Mouse (Mus musculus) erythroblast, adult 5-6 weeks (primary cell): ENCODE data around the gene Actr5. TPM values are rescaled to one million over a fixed set of nuclear protein-coding genes. Genes with fewer than 3 reads are reported as not detected.

Experiments
- ATAC-seq: replicated peaks from 2 replicates; pipeline ENCODE4 v1.8.0; 2016; ENCODE audit warnings: moderate number of reproducible peaks, mild to moderate bottlenecking, moderate TSS enrichment, inconsistent platforms; ENCODE audit not compliant: poor library complexity, low FRiP score, severe bottlenecking
- total RNA-seq, 2 experiments: library from RNA; stranded (forward) in 1 of 2; stranded (reverse) in 1 of 2; fragments of 150-400 nt in 1 of 2; fragments of 200-764, 138-1000 nt in 1 of 2; gene quantifications; 2 replicates each; pipeline versions ENCODE4 v1.2.3 to v1.2.4; 2015 to 2017; ENCODE audit warnings: low replicate concordance in 2 of 2

The Actr5 gene
- total RNA-seq, 2 experiments from 2014 or later, result 4.0 to 6.5 TPM

DNA sequence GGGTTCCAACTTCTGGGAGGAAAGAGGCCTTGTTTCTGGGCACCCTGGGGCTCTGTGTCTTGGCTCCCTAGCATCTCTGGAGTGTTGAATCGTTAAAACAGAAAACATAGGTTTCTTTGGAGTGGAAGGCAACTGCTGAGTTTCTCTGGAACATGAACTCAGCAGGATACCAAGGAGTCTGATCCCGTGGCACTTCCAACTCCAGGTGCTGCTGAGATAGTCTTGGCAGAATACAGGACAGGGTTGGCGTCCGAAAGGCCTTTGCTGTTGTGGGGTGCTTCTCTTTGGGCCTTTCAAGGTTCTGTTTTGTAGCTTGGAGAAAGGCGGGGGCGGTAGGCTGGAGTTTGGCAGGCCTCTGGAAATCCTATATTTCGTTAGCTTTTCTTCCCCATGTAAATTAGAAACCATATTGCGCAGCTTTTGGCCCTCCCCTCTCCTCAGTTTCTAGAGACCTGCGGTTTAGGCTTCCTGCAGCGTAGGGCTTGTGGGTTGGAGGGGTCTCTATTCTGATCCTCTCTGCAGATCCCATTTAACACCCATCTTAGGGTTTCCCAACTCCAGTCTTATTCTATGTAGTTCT lies 11.9 kb upstream of the Actr5 start:
- ATAC-seq, result no peak

- ATAC-seq, result peak; percentile 69
These were observed 10.9 kb upstream of the Actr5 start for GRCm38 (mm10) chr2:158613541-158614417.

DNA sequence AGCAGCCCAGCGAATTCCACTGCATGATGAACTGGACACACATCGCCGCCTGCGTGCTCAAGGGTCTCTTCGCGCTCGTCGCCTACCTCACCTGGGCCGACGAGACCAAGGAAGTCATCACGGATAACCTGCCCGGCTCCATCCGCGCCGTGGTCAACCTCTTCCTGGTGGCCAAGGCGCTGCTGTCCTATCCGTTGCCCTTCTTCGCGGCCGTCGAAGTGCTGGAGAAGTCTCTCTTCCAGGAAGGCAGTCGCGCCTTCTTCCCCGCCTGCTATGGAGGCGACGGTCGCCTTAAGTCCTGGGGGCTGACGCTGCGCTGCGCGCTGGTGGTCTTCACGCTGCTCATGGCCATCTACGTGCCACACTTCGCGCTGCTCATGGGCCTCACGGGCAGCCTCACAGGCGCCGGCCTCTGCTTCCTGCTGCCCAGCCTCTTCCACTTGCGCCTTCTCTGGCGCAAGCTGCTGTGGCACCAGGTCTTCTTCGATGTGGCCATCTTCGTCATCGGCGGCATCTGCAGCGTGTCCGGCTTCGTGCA lies 10.2 kb upstream of the Actr5 start:
- ATAC-seq, result no peak

DNA sequence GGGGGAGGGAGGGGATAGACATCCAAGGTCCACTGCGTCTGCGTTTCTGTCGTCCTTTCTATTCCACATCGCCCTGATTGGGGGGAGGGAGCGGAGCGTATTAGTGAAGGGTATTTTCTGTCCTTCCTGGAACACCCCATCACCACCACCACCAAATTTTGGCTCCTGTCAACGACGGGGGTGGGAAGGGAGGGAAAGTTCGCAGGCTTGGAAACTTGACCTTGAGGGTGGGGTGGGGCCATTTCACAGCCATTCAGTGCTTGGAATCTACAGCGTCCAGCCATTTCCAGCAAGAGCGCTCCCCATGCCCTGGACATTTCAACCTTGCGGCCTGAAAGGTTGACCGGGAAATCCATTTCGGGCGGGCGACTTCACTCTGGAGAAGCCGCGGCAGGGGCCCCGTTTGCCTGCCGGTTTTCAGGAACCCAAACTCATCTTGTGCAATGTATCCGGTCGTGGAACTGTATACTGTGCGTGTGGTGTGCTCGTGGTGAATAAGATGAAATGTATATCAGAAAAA lies 9.5 kb upstream of the Actr5 start:
- ATAC-seq, result no peak

DNA sequence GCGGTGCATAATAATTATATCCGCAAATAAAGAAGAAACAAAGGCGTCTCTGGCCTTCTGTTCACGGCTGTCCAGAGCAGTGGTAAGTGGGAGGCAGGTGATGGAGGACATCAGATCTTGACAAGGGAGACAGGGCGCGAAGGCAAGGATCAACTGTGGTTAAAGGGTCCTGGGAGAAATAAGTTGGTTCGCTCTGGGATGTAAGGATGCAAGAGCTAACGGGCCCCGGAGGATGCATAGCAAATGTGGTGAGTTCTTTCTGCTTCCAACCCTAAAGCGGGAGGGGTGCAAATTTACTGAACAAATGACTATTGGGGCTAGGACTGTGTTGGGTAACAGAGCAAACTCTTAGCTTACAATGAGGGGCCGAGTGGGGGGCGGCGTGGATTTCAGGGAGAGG lies 9.0 kb upstream of the Actr5 start:
- no peak for ATAC-seq

GRCm38 (mm10) chr2:158616296-158616695 lies 8.4 kb upstream of the Actr5 start:
- ATAC-seq, result no peak

DNA sequence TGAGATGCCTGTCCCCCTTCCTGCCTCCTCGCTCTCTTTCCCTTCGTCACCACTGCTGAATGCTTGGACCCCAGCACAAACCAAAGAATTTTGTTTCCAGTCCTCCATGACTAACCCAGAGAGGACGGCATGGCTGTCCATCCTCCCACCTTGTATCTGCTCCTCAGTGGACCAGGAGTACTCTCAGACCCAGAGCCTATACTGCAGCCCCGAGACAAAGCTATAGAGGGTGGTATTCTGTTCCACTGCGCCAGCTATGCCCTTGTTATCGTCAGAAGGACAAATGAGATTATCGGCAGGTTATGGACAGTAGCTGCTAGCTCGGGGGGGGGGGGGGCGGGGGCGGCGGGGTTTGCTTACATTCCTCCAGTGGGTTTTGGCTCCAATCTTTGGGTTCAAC lies 7.9 kb upstream of the Actr5 start:
- no peak for ATAC-seq

DNA sequence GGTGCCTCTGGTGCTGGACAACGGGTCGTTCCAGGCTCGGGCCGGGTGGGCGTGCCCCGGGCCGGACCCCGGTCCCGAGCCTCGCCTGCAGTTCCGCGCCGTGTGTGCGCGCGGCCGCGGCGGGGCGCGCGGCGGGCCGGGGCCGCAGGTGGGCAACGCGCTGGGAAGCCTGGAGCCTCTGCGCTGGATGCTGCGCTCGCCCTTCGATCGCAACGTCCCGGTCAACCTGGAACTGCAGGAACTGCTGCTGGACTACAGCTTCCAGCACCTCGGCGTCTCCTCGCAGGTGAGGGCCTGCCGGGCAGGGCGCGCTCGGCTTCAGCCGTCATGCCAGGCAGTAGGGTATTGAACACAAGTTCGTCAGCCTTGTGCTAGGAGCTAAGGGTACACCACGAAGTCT lies 543 bp downstream of the Actr5 start:
- no peak for ATAC-seq

- no peak for ATAC-seq
These were observed 1.0 kb downstream of the Actr5 start for GRCm38 (mm10) chr2:158625697-158626096.

DNA sequence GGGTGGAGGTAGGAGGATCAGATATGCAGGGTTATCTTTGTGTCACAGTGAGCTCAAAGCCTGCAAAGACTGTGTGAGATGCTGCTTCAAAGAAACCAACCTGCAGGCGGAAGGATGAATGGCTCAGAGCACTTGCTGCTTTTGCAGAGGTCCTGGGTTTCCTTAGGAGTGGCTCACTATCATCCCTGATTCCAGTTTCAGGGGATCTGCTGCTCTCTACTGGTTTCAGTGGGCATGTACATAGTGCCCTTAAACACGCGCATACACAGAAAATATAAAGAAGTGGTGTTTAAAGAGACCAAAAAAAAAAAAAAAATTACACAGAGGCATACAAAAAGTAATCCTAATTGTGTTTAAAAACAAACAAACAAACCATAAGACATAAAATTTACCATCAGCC lies 4.2 kb downstream of the Actr5 start:
- no peak for ATAC-seq

DNA sequence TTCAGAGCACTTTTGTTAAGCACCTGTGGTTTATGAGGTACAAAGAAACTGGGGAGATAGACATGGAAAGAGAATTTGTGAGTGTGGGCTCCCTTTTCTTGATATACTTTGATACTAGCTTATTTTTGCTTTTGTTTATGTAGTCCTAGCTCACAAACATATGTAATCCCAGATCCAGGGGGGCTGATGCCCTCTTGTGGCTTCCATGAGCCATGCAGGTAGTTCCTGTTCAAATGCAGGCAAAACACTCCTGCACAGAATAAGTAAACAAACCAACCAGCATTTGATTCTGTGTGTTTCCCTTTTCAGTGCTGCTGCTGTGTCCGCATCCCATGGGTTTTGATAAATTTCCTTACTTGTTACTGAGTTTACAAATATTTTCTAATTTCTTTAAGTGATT lies 4.7 kb downstream of the Actr5 start:
- ATAC-seq, result no peak

- no peak for ATAC-seq
These were observed 7.2 kb downstream of the Actr5 start for GRCm38 (mm10) chr2:158631873-158632272.

DNA sequence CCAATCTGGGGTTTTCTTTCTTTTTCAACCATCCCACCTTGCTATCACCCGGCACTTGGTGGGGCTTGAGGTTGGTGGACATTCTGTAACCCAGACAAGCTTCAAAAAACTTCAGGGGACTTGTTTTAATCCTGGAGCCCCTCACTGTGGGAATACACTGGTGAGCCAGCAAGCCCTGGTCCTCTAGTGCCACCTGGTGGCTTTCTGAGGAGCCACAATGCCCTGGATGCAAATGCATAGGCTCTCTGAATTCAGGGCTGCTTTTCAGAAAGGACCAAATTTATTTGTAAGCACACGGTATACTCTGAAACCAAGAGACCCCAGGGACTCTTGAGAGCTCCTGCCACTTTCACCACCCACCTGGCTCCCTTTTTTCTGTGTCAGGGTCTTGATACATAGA lies 17.2 kb downstream of the Actr5 start:
- peak; percentile 78 for ATAC-seq

GRCm38 (mm10) chr2:158642587-158642986 lies 17.9 kb downstream of the Actr5 start:
- ATAC-seq, result no peak

- no peak for ATAC-seq
These were observed 19.1 kb downstream of the Actr5 start for GRCm38 (mm10) chr2:158643791-158644190.

- ATAC-seq, result no peak
These were observed 26.6 kb downstream of the Actr5 start for GRCm38 (mm10) chr2:158651159-158651908.

- ATAC-seq, result peak; percentile 73
These were observed 28.3 kb downstream of the Actr5 start for GRCm38 (mm10) chr2:158652985-158653384.

DNA sequence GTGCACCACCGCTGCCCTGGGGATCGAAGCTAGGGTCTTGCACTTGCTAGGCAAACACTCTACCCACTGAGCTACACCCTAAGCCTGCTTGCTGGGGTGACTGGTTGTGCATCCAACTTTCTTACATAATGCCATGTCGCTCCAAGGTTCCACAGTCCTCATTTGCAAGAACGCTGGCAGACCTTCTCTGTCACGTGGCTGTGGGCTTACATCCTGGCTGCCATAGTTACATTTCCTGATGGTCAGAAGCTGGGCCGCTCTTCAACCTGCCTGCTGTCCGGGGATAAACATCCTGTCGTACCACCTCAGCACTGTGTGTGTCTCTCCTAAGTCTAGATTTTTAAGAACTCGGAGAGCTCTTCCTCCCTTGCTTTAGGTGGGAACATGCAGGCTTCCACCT lies 30.0 kb downstream of the Actr5 start:
- ATAC-seq, result no peak

DNA sequence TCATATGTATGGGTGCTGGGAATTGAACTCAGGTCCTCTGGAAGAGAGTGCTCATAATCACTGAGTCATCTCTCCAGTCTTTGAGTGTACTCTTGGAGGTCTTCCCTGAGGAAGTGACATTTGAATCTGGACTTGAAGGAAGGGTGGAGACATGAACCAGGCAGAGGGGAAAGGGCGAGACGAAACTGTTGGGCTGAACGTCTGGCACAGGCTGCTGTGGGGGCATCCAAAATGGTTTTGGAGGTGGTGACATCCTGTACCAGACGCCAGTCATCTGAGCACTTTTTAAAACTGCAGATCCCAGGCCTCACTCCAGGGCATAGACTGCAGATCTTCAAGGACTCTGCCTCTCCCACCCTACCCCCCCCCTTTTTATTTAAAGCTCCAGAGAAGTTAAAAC lies 31.1 kb downstream of the Actr5 start:
- no peak for ATAC-seq

DNA sequence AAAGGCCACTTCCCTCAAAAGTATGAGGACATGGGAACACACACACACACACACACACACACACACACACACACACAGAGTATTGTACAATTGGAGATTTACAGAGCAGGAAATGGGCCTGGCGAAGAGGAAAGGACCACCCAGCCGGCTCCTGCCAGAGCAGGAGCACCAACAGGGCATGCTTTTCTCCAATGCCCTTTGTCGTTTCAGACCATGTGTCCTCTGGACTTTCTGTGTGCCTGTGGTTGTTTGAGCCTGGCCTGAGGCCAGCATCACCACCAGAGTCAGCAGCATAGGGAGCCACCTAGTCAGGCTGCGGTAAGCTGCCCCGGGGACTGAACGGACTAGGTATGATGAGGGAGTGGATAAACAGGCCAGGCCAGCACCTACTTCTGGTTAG lies 34.1 kb downstream of the Actr5 start:
- ATAC-seq, result no peak
